Mouse (Mus musculus): Measurements from ENCODE around the gene Evc.

Evc gene

DNA sequence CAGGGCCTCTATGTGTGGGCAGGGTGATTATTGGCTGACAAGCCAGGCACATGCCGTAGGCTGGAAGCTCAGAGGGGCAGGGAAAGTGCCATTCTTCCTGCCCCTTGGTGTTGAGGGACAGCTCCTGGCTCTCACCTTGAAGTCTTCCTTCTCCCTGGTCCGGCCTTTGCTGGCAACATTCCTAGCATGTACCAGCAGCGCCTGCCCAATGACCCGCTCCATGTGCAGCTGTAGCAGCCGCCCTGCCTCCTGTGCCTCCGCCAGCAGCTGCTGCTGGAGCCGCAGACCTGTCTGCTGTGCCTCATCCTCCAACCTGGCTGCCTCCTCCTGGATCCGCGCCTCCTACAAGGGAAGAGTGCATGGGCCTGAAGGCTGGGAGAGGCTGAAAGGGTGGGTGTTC is 26.7 kb downstream of the Evc start:
- no peak for DNase-seq (ENCODE audit: low read depth, low spot score)

GRCm38 (mm10) chr5:37298370-37298769 is 38.3 kb downstream of the Evc start:
- DNase-seq (ENCODE audit: low read depth, low spot score), result no peak

GRCm38 (mm10) chr5:37296717-37297116 is 40.0 kb downstream of the Evc start:
- DNase-seq (ENCODE audit: low read depth, low spot score), result peak; percentile 47

- no peak for DNase-seq (ENCODE audit: low read depth, low spot score)
These were observed 45.7 kb downstream of the Evc start for GRCm38 (mm10) chr5:37290983-37291382.

DNA sequence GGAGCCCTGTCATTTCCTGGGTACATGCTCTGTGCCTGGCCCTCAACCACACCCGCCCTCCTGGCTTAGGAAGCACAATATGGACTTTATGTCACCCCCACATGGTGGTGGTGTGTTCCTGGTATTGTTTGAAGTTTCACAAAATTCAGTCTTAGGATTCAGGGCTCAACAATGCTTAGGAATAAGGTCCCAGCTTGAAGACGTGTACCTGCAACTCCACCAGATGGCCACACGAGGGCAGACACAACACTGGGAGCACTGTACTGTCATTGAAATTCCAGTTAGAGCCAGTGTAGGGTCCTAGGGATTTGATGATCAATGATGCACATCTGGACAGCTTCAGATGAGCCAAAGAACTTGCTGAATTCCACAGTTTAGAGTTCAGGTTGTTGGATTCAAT is 47.5 kb downstream of the Evc start:
- no peak for DNase-seq (ENCODE audit: low read depth, low spot score)

GRCm38 (mm10) chr5:37288374-37288773 is 48.3 kb downstream of the Evc start:
- no peak for DNase-seq (ENCODE audit: low read depth, low spot score)

- DNase-seq (ENCODE audit: low read depth, low spot score), result no peak
These were observed 55.7 kb downstream of the Evc start for GRCm38 (mm10) chr5:37281021-37281420.

DNA sequence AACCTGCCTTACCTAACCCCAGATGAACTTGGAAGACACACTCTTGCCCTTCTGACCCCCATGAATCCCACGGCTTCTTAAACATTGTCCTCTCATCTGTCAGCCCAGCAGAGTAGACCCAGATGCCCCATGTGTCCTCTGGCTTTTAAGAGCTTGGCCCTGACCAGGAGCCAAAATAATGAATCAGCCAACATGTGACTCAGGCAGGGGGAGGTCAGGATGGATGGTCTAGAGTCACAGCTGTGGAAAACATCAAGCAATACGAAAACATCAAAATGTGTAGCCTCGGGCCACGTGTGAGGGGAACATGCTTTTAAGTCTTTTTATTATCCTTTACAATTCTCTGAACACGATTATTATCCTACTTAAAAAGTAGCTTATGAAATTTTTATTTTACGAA is 72.9 kb downstream of the Evc start:
- DNase-seq (ENCODE audit: low read depth, low spot score), result no peak

DNA sequence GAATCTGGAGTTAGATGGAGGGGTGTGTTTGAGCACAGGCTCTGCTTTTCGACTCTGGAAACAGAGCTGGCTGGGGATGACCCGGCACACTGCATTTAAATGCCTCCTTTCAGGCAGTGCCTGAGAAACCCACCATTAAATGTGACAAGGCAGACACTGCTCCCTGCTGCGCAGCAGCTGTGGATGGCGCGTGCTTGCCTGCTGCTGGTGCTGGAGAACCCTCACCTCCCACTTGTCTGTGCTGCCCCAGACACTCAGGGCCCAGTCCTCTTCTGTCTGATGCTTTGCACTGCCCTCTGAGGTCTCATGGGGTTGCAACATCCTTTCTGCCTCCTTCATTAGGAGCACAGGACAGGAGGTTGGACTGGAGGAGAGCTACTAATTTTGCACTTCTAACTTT is 75.0 kb downstream of the Evc start:
- no peak for DNase-seq (ENCODE audit: low read depth, low spot score)

- DNase-seq (ENCODE audit: low read depth, low spot score), result no peak
These were observed 79.5 kb downstream of the Evc start for GRCm38 (mm10) chr5:37257243-37257642.

DNA sequence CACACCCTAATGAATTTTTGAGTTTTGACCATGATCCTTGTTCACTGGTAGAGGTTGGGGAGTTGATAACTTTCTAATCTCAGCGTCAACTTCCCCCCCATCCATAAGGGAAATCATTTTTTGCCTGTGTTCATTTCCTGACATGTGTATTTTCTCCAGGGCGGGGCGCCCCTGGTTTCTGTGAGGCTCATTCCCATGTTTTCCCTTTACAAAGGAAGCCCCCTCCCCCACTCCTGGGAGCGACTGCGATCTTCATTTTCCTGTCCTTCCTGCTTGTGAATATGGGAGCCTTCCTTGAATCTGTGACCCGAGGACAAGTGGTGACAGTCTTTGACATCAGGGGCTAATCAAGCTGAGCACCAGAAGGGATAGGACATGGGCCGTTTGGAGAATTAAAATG is 79.9 kb downstream of the Evc start:
- DNase-seq (ENCODE audit: low read depth, low spot score), result no peak

GRCm38 (mm10) chr5:37254523-37254922 is 82.2 kb downstream of the Evc start:
- no peak for DNase-seq (ENCODE audit: low read depth, low spot score)

GRCm38 (mm10) chr5:37252101-37252804 is 84.4 kb downstream of the Evc start:
- DNase-seq (ENCODE audit: low read depth, low spot score), result no peak

DNA sequence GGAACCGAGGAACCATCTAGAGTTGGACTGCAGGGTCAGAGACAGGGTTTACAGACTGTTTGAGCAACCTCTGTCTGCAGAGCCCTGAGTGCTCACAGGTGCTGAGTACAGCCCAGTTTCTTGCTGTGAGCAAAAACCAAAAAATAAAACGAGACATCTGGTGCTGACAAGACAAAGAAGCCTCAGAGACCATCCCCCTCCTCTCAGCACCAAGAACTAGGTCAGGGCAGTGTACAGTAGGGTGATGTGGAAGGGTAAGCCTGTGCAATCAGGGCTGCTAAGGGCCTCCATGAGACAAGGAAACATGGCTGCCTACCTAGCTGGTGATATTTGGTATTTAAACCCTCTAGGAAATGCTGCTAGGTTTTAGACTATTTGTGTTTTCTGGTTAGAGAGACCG is 85.1 kb downstream of the Evc start:
- no peak for DNase-seq (ENCODE audit: low read depth, low spot score)

DNA sequence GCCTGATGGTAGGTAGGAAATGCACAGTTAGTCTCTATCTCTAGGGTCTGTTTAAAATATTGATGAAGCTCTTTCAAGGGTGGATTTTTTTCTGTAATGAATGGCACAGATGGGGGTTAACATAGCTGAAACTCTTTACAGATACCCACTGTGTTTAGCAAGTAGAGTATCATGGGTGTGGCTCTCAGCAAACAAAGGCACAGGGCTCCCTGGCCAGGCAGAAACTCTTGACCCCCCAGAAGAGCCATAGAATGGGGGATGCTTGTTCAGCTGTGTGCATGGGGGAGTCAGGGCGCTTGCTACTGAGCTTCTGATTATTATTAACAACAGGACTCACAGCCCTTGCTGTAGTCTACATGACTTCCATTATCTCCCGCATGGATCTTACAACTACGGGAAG is 87.8 kb downstream of the Evc start:
- no peak for DNase-seq (ENCODE audit: low read depth, low spot score)

- DNase-seq (ENCODE audit: low read depth, low spot score), result no peak
These were observed 89.2 kb downstream of the Evc start for GRCm38 (mm10) chr5:37247456-37247855.

DNA sequence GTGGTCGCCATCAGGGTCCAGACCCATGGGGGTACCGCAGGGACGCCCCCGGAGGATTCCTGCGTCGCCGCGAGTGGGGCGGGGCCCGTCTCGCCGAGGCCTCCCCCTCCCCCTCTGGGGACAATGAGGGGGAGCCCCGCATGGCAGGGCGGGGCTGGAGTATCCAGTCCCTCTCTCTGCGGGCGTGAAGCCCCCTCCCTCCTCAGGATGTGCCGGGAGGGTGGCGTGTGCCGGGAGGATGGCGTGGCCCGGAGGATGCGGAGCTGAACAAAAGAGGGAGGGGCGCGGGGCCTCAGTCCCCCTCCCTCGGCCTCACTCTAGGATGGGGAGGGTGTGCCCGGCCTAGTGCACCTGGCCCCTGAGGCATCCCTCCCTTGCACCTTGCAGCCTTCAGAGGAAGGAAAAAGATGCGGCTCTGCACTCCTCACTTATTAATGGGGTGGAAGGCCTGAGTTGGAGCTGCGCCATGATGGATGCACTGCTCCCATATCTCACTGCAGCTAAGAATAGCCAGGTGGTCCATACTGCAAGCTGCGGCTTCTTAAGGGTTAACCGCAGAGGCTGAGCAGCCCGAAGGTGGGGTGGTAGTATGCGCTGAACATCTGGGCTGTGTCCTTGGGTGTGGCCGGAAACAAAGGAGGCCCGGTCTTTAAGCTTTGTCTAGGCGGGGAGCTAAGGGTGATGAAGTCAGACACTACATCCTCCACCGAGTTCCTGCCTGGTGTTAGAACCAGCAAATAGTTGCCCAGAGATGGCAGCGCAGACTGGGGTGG is 90.4 kb downstream of the Evc start:
- DNase-seq (ENCODE audit: low read depth, low spot score), result no peak

DNA sequence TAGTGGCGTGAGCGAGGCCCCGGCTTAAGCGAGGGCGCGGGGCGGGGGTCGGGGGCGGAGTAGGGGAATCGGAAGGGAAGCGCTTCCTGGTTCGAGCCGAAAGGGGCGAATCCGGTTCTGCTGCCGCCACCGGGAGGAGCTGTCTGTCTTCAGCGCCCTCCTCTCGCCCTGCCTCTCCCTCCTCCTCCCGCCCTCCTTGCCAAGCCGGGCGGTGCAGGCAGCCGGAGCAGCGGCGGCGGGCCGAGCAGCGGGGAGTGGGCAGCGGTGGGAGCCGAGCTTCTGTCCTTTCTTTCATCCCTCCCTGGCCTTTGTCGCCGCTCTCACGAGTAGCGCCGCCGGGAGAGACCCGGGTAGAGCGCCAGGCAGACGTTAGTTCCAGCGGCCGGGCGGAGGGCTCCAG is 91.0 kb downstream of the Evc start:
- DNase-seq (ENCODE audit: low read depth, low spot score), result peak; percentile 84

GRCm38 (mm10) chr5:37244666-37245242 is 91.9 kb downstream of the Evc start:
- DNase-seq (ENCODE audit: low read depth, low spot score), result no peak

- no peak for DNase-seq (ENCODE audit: low read depth, low spot score)
These were observed 92.5 kb downstream of the Evc start for GRCm38 (mm10) chr5:37244161-37244560.

GRCm38 (mm10) chr5:37243169-37243886 is 93.4 kb downstream of the Evc start:
- no peak for DNase-seq (ENCODE audit: low read depth, low spot score)

Data from brain, embryonic 18.5 days (tissue).